Mouse (Mus musculus) spleen, postnatal 14 days (tissue): ENCODE results near the gene Ptgdr.
"Not testable (repeated sequence)": the region's sequence is repeated elsewhere in the genome, so short reads cannot be mapped to it uniquely, and the experiment has no call there.

Experiments used
- DNase-seq, 2 experiments: peaks; one replicate each; pipeline ENCODE4 v3.0.0; 2021 to 2022; ENCODE audit warnings: low spot score in 2 of 2

Ptgdr gene

GRCm38 (mm10) chr14:44813152-44813551, 46.0 kb downstream of the Ptgdr start:
- not testable (repeated sequence) for DNase-seq
